Mouse (Mus musculus): ENCODE results near the gene Gata5. TPM values are rescaled to one million over a fixed set of nuclear protein-coding genes. Genes with fewer than 3 reads are reported as not detected.

Gene Gata5
- polyA plus RNA-seq (2012; fragmentation: generic; extraction: Trizol) = not detected

DNA sequence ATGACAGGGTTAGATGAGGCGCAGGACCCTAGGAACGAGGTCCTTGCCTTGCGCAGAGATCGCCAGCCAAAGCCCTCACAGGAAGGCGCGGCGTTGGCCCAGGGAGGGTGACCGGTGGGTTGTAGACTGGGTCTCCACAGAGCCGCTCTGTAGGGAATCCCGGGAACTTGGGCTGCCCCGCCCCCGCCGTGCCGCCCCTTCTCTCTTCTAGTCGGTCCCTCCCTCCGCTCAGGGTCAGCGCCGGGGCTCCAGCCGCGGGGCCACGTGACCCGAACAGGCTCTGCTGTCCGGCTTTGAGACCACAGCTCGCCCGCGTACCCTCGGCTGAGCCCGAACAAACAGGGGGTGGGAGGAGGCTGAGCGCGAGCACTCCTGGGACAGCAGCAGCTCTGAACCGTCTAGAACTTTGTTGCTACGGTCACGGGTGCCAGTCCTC is at the start of gene Gata5:
Gene Gata5 (minus strand): TSS at position 149 of the 436 bp plus-strand sequence.

GRCm38 (mm10) chr2:180289440-180290108 is 44.9 kb downstream of the Gata5 start, which contains the start of gene Rbbp8nl:
Rbbp8nl (minus strand) TSS chr2:180289879.

Other genes starting within 250 kb of the Gata5 start
- gene Hrh3, start 230.2 kb downstream of the Gata5 start, polyA plus RNA-seq (2012; fragmentation: generic; extraction: Trizol) = under 1 TPM in 1 of 2 experiments, not detected in 1; 0.07 TPM
- gene Osbpl2, start 215.4 kb downstream of the Gata5 start, polyA plus RNA-seq (2012; fragmentation: generic; extraction: Trizol) = 10 to 100 TPM in 1 of 2 experiments, 1 to 10 TPM in 1; 4.6 to 23.6 TPM
- 100 to 1,000 TPM; 108 to 168 TPM for gene Adrm1, start 163.2 kb downstream of the Gata5 start, polyA plus RNA-seq (2012; fragmentation: generic; extraction: Trizol)
- gene Lama5, start 108.8 kb downstream of the Gata5 start, polyA plus RNA-seq (2012; fragmentation: generic; extraction: Trizol) = 1 to 10 TPM; 5.8 to 9.6 TPM
- 1,000 to 10,000 TPM; 5,174 to 7,203 TPM for gene Rps21, start 77.3 kb downstream of the Gata5 start, polyA plus RNA-seq (2012; fragmentation: generic; extraction: Trizol)
- 1 to 10 TPM; 5.3 to 9.5 TPM for gene Cables2, start 61.2 kb downstream of the Gata5 start, polyA plus RNA-seq (2012; fragmentation: generic; extraction: Trizol)
- gene Rbbp8nl, start 44.8 kb downstream of the Gata5 start, polyA plus RNA-seq (2012; fragmentation: generic; extraction: Trizol) = not detected
- gene Slco4a1, start 121.5 kb upstream of the Gata5 start, polyA plus RNA-seq (2012; fragmentation: generic; extraction: Trizol) = 1 to 10 TPM in 1 of 2 experiments, not detected in 1; 2.5 TPM
- not detected for gene Ntsr1, start 165.3 kb upstream of the Gata5 start, polyA plus RNA-seq (2012; fragmentation: generic; extraction: Trizol)
- gene Mrgbp, start 246.6 kb upstream of the Gata5 start, polyA plus RNA-seq (2012; fragmentation: generic; extraction: Trizol) = 10 to 100 TPM in 1 of 2 experiments, 1 to 10 TPM in 1; 4.5 to 13.7 TPM

Data from C3H10T1/2 (cell line).